Mouse (Mus musculus) kidney, postnatal 10 days (tissue): ENCODE results near the gene Slc24a3.

Experiments used
- DNase-seq: peaks from one replicate; pipeline ENCODE4 v3.0.0; 2021; ENCODE audit warnings: mixed read lengths

Gene Slc24a3

GRCm38 (mm10) chr2:145167664-145168360 lies at the start of gene Slc24a3:
Slc24a3 (plus strand) TSS chr2:145167754.
- peak; percentile 92 for DNase-seq

GRCm38 (mm10) chr2:145117762-145118161 lies 49.8 kb upstream of the Slc24a3 start:
- DNase-seq = no peak

GRCm38 (mm10) chr2:145127747-145128146 lies 39.8 kb upstream of the Slc24a3 start:
- DNase-seq = no peak

- DNase-seq = no peak
Measured at GRCm38 (mm10) chr2:145136625-145137291, 30.8 kb upstream of the Slc24a3 start.

GRCm38 (mm10) chr2:145150407-145150806 lies 17.1 kb upstream of the Slc24a3 start:
- no peak for DNase-seq

GRCm38 (mm10) chr2:145150821-145151220 lies 16.7 kb upstream of the Slc24a3 start:
- no peak for DNase-seq

GRCm38 (mm10) chr2:145152281-145152680 lies 15.3 kb upstream of the Slc24a3 start:
- DNase-seq = no peak

GRCm38 (mm10) chr2:145158972-145159371 lies 8.6 kb upstream of the Slc24a3 start:
- DNase-seq = peak; percentile 37

GRCm38 (mm10) chr2:145161046-145161700 lies 6.4 kb upstream of the Slc24a3 start:
- peak; percentile 92 for DNase-seq

- no peak for DNase-seq
Measured at GRCm38 (mm10) chr2:145164086-145164485, 3.5 kb upstream of the Slc24a3 start.

- DNase-seq = no peak
Measured at GRCm38 (mm10) chr2:145164562-145164961, 3.0 kb upstream of the Slc24a3 start.

GRCm38 (mm10) chr2:145165076-145165475 lies 2.5 kb upstream of the Slc24a3 start:
- no peak for DNase-seq

GRCm38 (mm10) chr2:145165854-145166253 lies 1.7 kb upstream of the Slc24a3 start:
- DNase-seq = no peak

GRCm38 (mm10) chr2:145167051-145167663 lies 397 bp upstream of the Slc24a3 start:
- peak; percentile 88 for DNase-seq

GRCm38 (mm10) chr2:145168405-145168971 lies 934 bp downstream of the Slc24a3 start:
- DNase-seq = no peak

- no peak for DNase-seq
Measured at GRCm38 (mm10) chr2:145172978-145173655, 5.6 kb downstream of the Slc24a3 start.

GRCm38 (mm10) chr2:145175036-145175435 lies 7.5 kb downstream of the Slc24a3 start:
- DNase-seq = no peak

GRCm38 (mm10) chr2:145182410-145182809 lies 14.9 kb downstream of the Slc24a3 start:
- DNase-seq = no peak

GRCm38 (mm10) chr2:145188828-145189227 lies 21.3 kb downstream of the Slc24a3 start:
- DNase-seq = no peak

- DNase-seq = no peak
Measured at GRCm38 (mm10) chr2:145196043-145196442, 28.5 kb downstream of the Slc24a3 start.

GRCm38 (mm10) chr2:145196501-145197042 lies 29.0 kb downstream of the Slc24a3 start:
- no peak for DNase-seq

- no peak for DNase-seq
Measured at GRCm38 (mm10) chr2:145197076-145197475, 29.5 kb downstream of the Slc24a3 start.
